Mouse (Mus musculus) bone marrow, adult 2 months (tissue): ENCODE measurements around the gene Mlxip.

ENCODE experiments used
- CTCF ChIP-seq: fragments of 200-500 bp; IDR thresholded peaks from 2 replicates; pipeline ENCODE4 v1.5.1; 2011; ENCODE audit warnings: low read length, control low read depth; ENCODE audit not compliant: control insufficient read depth, insufficient read depth
- POLR2A ChIP-seq: fragments of 200-500 bp; IDR thresholded peaks from 2 replicates; pipeline ENCODE4 v1.6.1; 2011; ENCODE audit warnings: low read depth, mild to moderate bottlenecking, control low read depth, low read length, borderline replicate concordance; ENCODE audit not compliant: control insufficient read depth

DNA sequence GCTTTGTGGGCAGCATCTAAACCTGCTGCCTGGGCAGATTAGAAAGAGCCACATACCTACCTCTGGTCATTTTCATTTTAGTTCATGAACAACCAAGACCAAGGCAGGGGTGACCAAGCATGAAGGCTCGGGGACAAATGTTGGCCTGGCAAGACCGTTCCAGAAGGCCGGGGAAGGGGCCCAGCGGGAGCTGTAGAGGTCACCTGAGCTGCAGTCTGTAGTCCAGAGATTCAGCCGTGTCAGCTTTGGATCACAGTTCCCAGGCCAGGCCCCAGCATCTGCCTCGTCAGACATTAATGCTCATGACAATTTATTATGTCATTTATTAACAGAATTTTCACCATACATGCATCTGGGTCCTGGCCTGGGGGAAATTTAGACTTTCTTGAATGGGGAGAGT lies 35.2 kb upstream of the Mlxip start:
- TF ChIP-seq CTCF: no peak
- no peak for TF ChIP-seq POLR2A
